Mouse (Mus musculus): Measurements from ENCODE around the gene Afm. TPM values are rescaled to one million over a fixed set of nuclear protein-coding genes. Genes with fewer than 3 reads are reported as not detected.

Gene Afm
- total and polyA plus RNA-seq, 2 experiments from 2014 or later: not detected

DNA sequence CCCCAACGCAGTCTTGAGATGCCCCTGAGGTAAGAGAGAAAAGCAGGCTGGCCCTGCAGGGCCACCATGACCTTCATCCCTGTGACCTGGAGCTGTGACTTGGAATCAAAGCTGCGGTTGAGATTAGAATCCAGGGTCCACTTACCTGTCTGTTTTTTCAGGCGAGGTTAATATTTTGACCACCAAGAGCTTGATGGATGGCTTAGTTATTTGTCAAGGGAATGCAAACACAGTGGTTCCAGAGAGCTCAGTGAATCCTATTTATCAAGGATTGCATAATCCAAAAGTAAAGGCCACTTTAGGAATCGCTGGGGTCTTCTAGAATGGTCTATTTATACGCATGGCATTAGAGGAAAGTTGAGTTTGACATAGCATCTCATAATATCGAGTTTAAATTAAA, 63.4 kb downstream of the Afm start:
- 95% methylated on average over 6 of the region's 6 CpGs for WGBS
- no peaks in the 10 kb centered on the region for H3K27me3 ChIP-seq (ENCODE audit: insufficient read depth, low read length)

DNA sequence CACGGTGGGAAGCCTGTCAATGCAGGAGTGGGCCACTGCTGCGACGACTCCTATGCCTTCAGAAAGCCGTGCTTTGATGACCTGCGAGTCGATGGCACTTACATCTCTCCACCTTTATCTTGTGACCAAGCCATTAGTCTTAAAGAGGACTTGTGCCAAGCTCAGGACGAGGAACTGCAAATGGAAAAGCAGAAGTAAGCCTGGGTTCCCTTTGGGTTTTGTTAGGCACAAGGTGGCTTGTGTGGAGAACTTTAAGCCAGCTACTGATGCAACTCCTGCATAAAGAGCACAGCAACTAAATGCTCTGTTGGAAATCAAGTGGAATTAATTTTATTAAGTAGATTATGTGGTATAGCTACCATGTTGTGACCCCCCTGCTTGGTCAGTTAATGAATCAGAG, 66.1 kb downstream of the Afm start:
- WGBS: 77% methylated on average over 7 of the region's 7 CpGs

More for the DNA sequence above, 63.4 kb downstream of the Afm start:
- TF ChIP-seq CTCF (IDR thresholded peaks at IDR 0.05; ENCODE audit: low read depth): no peak
- Histone ChIP-seq H3K36me3 (ENCODE audit: insufficient read depth, low read length) (no peaks in the 10 kb centered on the region), H3K4me1 (ENCODE audit: insufficient read depth, low read length) (no peaks in the 10 kb centered on the region), H3K4me2 (ENCODE audit: low read depth, low read length) (no peak overlapping the region), H3K27ac (no peak overlapping the region), H3K4me3 (ENCODE audit: low read length) (no peak overlapping the region), H3K9me3 (ENCODE audit: low read length) (no peaks in the 10 kb centered on the region), H3K9ac (replicated peaks; ENCODE audit: low read length) (no peak overlapping the region)
- DNase-seq (ENCODE audit: low spot score) (no peak), ATAC-seq (no peak)

DNA sequence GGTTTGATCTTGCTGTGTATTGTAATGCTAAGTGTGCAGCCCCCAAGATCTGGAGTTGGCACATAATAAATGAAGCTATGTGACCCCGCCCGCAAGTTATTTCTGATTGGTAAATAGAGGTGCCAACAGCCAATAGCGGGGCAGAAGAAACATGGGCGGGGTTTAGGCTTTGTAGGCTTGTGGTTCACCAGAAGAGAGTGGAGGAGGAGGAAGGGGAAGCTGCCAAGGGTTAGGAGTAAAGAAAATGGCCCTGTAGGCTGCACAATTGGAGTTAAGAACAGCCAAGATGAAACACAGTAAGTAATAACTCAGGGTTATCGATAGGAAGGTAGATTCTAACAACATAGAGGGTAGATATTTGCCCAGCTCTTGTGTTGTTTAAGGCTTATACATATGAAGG, 67.8 kb downstream of the Afm start:
- DNase-seq (ENCODE audit: low spot score) (no peak), ATAC-seq (no peak)
- TF ChIP-seq CTCF (IDR thresholded peaks at IDR 0.05; ENCODE audit: low read depth): no peak
- Histone ChIP-seq H3K9me3 (ENCODE audit: low read length) (no peaks in the 10 kb centered on the region), H3K4me3 (ENCODE audit: low read length) (no peak overlapping the region), H3K9ac (replicated peaks; ENCODE audit: low read length) (no peak overlapping the region), H3K36me3 (ENCODE audit: insufficient read depth, low read length) (no peaks in the 10 kb centered on the region), H3K4me2 (ENCODE audit: low read depth, low read length) (no peak overlapping the region), H3K27ac (no peak overlapping the region), H3K27me3 (ENCODE audit: insufficient read depth, low read length) (no peaks in the 10 kb centered on the region), H3K4me1 (ENCODE audit: insufficient read depth, low read length) (no peaks in the 10 kb centered on the region)
- 79% methylated on average over 5 of the region's 5 CpGs for WGBS

More for the DNA sequence above, 66.1 kb downstream of the Afm start:
- TF ChIP-seq CTCF (IDR thresholded peaks at IDR 0.05; ENCODE audit: low read depth): no peak
- H3K4me3 ChIP-seq (ENCODE audit: low read length): no peak overlapping the region
- H3K4me1 ChIP-seq (ENCODE audit: insufficient read depth, low read length): no peaks in the 10 kb centered on the region
- no peaks in the 10 kb centered on the region for H3K9me3 ChIP-seq (ENCODE audit: low read length)
- H3K27ac ChIP-seq: no peak overlapping the region
- H3K4me2 ChIP-seq (ENCODE audit: low read depth, low read length): no peak overlapping the region
- H3K9ac ChIP-seq (replicated peaks; ENCODE audit: low read length): no peak overlapping the region
- H3K27me3 ChIP-seq (ENCODE audit: insufficient read depth, low read length): no peaks in the 10 kb centered on the region
- DNase-seq (ENCODE audit: low spot score) (no peak), ATAC-seq (no peak)
- no peaks in the 10 kb centered on the region for H3K36me3 ChIP-seq (ENCODE audit: insufficient read depth, low read length)

DNA sequence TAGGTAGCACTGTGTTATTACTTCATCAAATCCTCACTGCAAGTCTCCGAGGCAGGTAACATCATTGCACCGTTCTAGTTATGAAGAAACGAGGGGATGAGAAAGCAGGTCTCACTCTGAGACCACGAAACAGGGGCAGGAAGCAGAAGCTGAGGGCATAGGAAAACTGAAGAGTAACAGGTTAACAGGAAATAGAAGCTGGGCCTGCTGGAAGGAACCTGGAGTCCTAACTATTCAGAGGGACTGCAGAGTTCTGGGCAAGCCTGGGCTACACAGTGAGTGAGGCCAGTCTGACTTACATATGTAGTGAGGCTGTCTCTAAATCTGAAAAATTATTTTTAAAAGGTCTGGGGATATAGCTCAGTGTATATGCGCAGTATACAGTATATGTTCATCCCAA, 69.4 kb downstream of the Afm start:
- Histone ChIP-seq H3K9ac (replicated peaks; ENCODE audit: low read length) (no peak overlapping the region), H3K27ac (no peak overlapping the region), H3K4me2 (ENCODE audit: low read depth, low read length) (no peak overlapping the region), H3K4me1 (ENCODE audit: insufficient read depth, low read length) (no peaks in the 10 kb centered on the region), H3K36me3 (ENCODE audit: insufficient read depth, low read length) (no peaks in the 10 kb centered on the region), H3K27me3 (ENCODE audit: insufficient read depth, low read length) (no peaks in the 10 kb centered on the region), H3K9me3 (ENCODE audit: low read length) (no peaks in the 10 kb centered on the region), H3K4me3 (ENCODE audit: low read length) (no peak overlapping the region)
- WGBS: 95% methylated on average over 5 of the region's 5 CpGs
- ATAC-seq (no peak), DNase-seq (ENCODE audit: low spot score) (no peak)
- no peak for TF ChIP-seq CTCF (IDR thresholded peaks at IDR 0.05; ENCODE audit: low read depth)

DNA sequence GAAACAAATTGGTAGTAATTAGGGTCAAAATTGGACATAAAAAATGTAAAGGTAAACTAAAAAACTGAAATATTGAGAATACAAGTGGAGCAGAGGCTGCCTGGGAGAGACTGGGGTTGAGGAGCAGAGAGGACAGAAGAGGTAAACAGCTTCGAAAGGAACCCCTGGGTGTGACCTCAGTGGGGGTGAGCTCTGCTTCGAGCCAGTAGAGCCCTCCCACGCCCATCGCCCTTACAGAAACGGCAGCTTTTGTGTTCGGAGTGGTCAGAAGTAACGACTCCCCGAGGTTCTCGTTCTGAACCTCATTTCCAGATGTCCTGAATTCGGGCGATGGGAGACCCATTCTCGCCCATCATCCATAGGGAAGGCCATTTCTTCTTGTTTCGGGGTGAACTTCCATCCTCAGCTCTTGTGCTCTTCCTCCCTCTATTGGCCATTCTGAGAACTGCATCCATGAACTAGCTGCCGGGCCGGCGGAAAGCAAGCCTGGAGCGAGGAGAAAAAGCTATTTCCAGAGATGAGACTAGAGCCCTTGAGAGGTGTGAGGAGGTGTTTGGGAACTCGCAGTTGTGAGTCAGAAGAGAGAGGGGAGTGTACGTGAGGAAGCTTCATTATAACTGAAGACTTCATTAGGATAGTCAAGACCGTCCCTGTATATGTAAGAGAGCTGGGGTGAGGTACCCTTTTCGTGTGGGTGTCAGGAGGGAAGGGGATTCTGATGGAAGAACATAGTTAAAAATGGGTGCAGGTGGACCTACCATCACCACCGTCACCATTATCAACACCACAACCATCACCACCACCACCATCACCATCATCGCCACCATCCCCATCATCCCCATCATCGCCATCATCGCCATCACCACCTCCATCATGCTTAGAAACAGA, 70.2 kb downstream of the Afm start:
- peak; percentile 98 for TF ChIP-seq CTCF (IDR thresholded peaks at IDR 0.05; ENCODE audit: low read depth)
- peak; percentile 79 for ATAC-seq
- Histone ChIP-seq H3K4me3 (ENCODE audit: low read length) (peak overlapping the region; percentile 38), H3K27ac (no peak overlapping the region), H3K9me3 (ENCODE audit: low read length) (no peaks in the 10 kb centered on the region), H3K36me3 (ENCODE audit: insufficient read depth, low read length) (no peaks in the 10 kb centered on the region), H3K4me1 (ENCODE audit: insufficient read depth, low read length) (no peaks in the 10 kb centered on the region), H3K4me2 (ENCODE audit: low read depth, low read length) (peak overlapping the region; percentile 64), H3K9ac (replicated peaks; ENCODE audit: low read length) (peak overlapping the region; percentile 38; the same call in 1 of the 2 replicates), H3K27me3 (ENCODE audit: insufficient read depth, low read length) (no peaks in the 10 kb centered on the region)
- peak; percentile 88 for DNase-seq (ENCODE audit: low spot score)
- WGBS: 22% methylated on average over 25 of the region's 25 CpGs

DNA sequence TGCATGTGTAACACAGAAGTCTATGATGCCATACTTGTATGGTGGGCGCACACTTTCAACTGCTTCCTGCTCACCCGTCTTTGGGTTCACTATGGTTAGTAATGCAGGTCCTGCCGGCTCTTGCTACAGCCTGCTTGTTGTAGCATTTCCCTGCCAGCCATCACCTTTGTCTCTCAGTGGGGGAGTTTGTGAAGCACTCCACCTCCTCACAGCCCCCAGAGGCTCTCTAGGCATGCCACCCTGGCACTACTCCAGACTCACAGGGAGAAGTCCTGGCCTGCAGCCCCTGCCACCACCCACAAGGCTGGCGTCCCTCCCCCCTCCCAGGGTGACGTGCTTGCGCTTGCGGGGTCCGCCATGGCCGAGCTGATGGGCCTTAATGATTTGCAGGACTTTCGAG, 71.9 kb downstream of the Afm start:
- no peaks in the 10 kb centered on the region for H3K4me1 ChIP-seq (ENCODE audit: insufficient read depth, low read length)
- no peak for TF ChIP-seq CTCF (IDR thresholded peaks at IDR 0.05; ENCODE audit: low read depth)
- no peak overlapping the region for H3K4me3 ChIP-seq (ENCODE audit: low read length)
- no peak overlapping the region for H3K4me2 ChIP-seq (ENCODE audit: low read depth, low read length)
- 82% methylated on average over 10 of the region's 10 CpGs for WGBS
- no peak overlapping the region for H3K27ac ChIP-seq
- ATAC-seq (no peak), DNase-seq (ENCODE audit: low spot score) (no peak)
- H3K36me3 ChIP-seq (ENCODE audit: insufficient read depth, low read length): no peaks in the 10 kb centered on the region
- no peaks in the 10 kb centered on the region for H3K9me3 ChIP-seq (ENCODE audit: low read length)
- H3K27me3 ChIP-seq (ENCODE audit: insufficient read depth, low read length): no peaks in the 10 kb centered on the region
- no peak overlapping the region for H3K9ac ChIP-seq (replicated peaks; ENCODE audit: low read length)

DNA sequence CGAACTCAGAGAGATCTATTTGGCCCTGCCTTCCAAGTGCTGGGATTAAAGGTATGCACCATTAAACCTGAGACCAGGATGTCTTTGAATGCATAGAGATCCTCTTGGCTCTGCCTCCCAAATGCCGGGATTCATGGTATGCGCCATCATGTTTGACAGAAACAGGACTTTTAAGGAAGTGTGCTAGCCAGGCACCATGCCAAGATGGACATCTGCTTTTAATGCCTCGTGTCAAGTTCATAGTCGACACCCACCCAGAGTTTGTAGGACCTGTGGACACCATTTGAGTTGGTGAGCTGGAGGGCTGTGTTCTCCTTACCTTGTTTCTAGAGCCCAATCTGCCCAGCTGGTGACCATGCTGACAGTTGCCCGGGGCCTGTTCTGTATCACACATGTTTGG, 73.2 kb downstream of the Afm start:
- DNase-seq (ENCODE audit: low spot score) (no peak), ATAC-seq (no peak)
- Histone ChIP-seq H3K4me1 (ENCODE audit: insufficient read depth, low read length) (no peaks in the 10 kb centered on the region), H3K9me3 (ENCODE audit: low read length) (no peaks in the 10 kb centered on the region), H3K9ac (replicated peaks; ENCODE audit: low read length) (no peak overlapping the region), H3K27me3 (ENCODE audit: insufficient read depth, low read length) (no peaks in the 10 kb centered on the region), H3K4me2 (ENCODE audit: low read depth, low read length) (no peak overlapping the region), H3K36me3 (ENCODE audit: insufficient read depth, low read length) (no peaks in the 10 kb centered on the region), H3K27ac (no peak overlapping the region), H3K4me3 (ENCODE audit: low read length) (no peak overlapping the region)
- WGBS: 77% methylated on average over 6 of the region's 6 CpGs
- TF ChIP-seq CTCF (IDR thresholded peaks at IDR 0.05; ENCODE audit: low read depth): no peak

Measured in hindbrain, postnatal 0 days (tissue).